Mouse (Mus musculus) MEL (cell line): ENCODE measurements around the gene Zfp335. TPM values are rescaled to one million over a fixed set of nuclear protein-coding genes. Genes with fewer than 3 reads are reported as not detected.

ENCODE experiments used
- DNase-seq: peaks from one replicate; pipeline ENCODE4 v3.0.0; 2011; ENCODE audit warnings: low read depth, low spot score
- H3K27ac ChIP-seq: 2 replicates; pipeline ENCODE4 v1.5.1; 2012; ENCODE audit warnings: low read depth, mild to moderate bottlenecking, control low read depth, low read length, moderate library complexity; ENCODE audit not compliant: control insufficient read depth
- H3K27me3 ChIP-seq, 2 experiments: fragments of 150-350 bp in 1 of 2; sonication (generic) in 1 of 2; 2 replicates each; pipeline ENCODE4 v1.6.1; 2012; ENCODE audit warnings: low read length in 2 of 2, mild to moderate bottlenecking in 2 of 2, improper control_type of control experiment in 1 of 2, moderate library complexity in 1 of 2; ENCODE audit not compliant: insufficient read depth in 2 of 2, control insufficient read depth in 1 of 2
- H3K36me3 ChIP-seq, 2 experiments: 2 replicates each; pipeline ENCODE4 v1.6.1; 2012 to 2014; ENCODE audit warnings: low read length in 2 of 2, improper control_type of control experiment in 1 of 2, inconsistent platforms in 1 of 2, mild to moderate bottlenecking in 1 of 2; ENCODE audit not compliant: insufficient read depth in 2 of 2, control insufficient read depth in 1 of 2
- H3K4me1 ChIP-seq, 2 experiments: fragments of 150-350 bp in 1 of 2; sonication (generic) in 1 of 2; 2 replicates each; pipeline ENCODE4 v1.6.1; 2012; ENCODE audit warnings: low read length in 2 of 2, improper control_type of control experiment in 1 of 2, mild to moderate bottlenecking in 1 of 2; ENCODE audit not compliant: insufficient read depth in 2 of 2, control insufficient read depth in 1 of 2
- H3K4me3 ChIP-seq, 2 experiments: fragments of 150-350 bp in 1 of 2; sonication (generic) in 1 of 2; 2 replicates each; pipeline ENCODE4 v1.5.1; 2012; ENCODE audit warnings: low read depth in 2 of 2, low read length in 2 of 2, mild to moderate bottlenecking in 2 of 2, moderate library complexity in 2 of 2, control low read depth in 1 of 2, improper control_type of control experiment in 1 of 2; ENCODE audit not compliant: control insufficient read depth in 1 of 2, insufficient read depth in 1 of 2
- H3K79me2 ChIP-seq: 2 replicates; pipeline ENCODE4 v1.6.1; 2012; ENCODE audit warnings: mild to moderate bottlenecking, low read length, moderate library complexity; ENCODE audit not compliant: control insufficient read depth, poor library complexity, insufficient read depth
- H3K9ac ChIP-seq: 2 replicates; pipeline ENCODE4 v1.6.1; 2012; ENCODE audit warnings: low read depth, mild to moderate bottlenecking, control low read depth, low read length, moderate library complexity; ENCODE audit not compliant: control insufficient read depth, poor library complexity, severe bottlenecking
- H3K9me3 ChIP-seq: fragments of 150-350 bp; sonication (generic); replicated peaks from 2 replicates; pipeline ENCODE4 v1.6.1; 2012; ENCODE audit warnings: mild to moderate bottlenecking, low read length, improper control_type of control experiment, moderate library complexity; ENCODE audit not compliant: insufficient read depth
- BHLHE40 ChIP-seq: IDR thresholded peaks from 2 replicates; pipeline ENCODE4 v1.6.1; 2012; ENCODE audit warnings: low read depth, mild to moderate bottlenecking, inconsistent platforms, low read length, improper control_type of control experiment, borderline replicate concordance
- CHD1 ChIP-seq: IDR thresholded peaks from 2 replicates; pipeline ENCODE4 v1.6.1; 2012; ENCODE audit warnings: low read depth, mild to moderate bottlenecking, inconsistent platforms, low read length, improper control_type of control experiment
- CTCF ChIP-seq, 3 experiments: IDR thresholded peaks in 2 of 3; conservative IDR thresholded peaks in 1 of 3; 2 replicates each; pipeline ENCODE4 v1.5.1; 2011 to 2012; ENCODE audit warnings: low read length in 3 of 3, low read depth in 2 of 3, mild to moderate bottlenecking in 2 of 3, improper control_type of control experiment in 1 of 3, inconsistent platforms in 1 of 3, mixed read lengths in 1 of 3, moderate library complexity in 1 of 3; ENCODE audit not compliant: control insufficient read depth in 1 of 3, insufficient read depth in 1 of 3, poor library complexity in 1 of 3, severe bottlenecking in 1 of 3
- E2F4 ChIP-seq: IDR thresholded peaks from 2 replicates; pipeline ENCODE4 v1.6.1; 2011; ENCODE audit warnings: low read depth, low read length, improper control_type of control experiment, borderline replicate concordance
- JUND ChIP-seq: IDR thresholded peaks from 2 replicates; pipeline ENCODE4 v1.6.1; 2011; ENCODE audit warnings: low read depth, mild to moderate bottlenecking, improper control_type of control experiment, low read length
- KAT2A ChIP-seq: conservative IDR thresholded peaks from 2 replicates; pipeline ENCODE4 v1.6.1; 2012; ENCODE audit warnings: low read depth, low read length, improper control_type of control experiment, inconsistent platforms
- MAFK ChIP-seq: IDR thresholded peaks from 2 replicates; pipeline ENCODE4 v1.6.1; 2011; ENCODE audit warnings: low read depth, mild to moderate bottlenecking, low read length, improper control_type of control experiment, borderline replicate concordance
- MEF2A ChIP-seq: IDR thresholded peaks from 2 replicates; pipeline ENCODE4 v1.6.1; 2014; ENCODE audit warnings: low read depth, mild to moderate bottlenecking, inconsistent platforms, low read length, improper control_type of control experiment; ENCODE audit not compliant: poor library complexity, insufficient replicate concordance, severe bottlenecking; ENCODE audit errors: extremely low read depth
- MYB ChIP-seq: IDR thresholded peaks from 2 replicates; pipeline ENCODE4 v1.6.1; 2011; ENCODE audit warnings: mild to moderate bottlenecking, low read depth, low read length, improper control_type of control experiment
- POLR2A ChIP-seq, 2 experiments: IDR thresholded peaks; 2 replicates each; pipeline ENCODE4 v1.6.1; 2011 to 2012; ENCODE audit warnings: low read length in 2 of 2, mild to moderate bottlenecking in 2 of 2, control low read depth in 1 of 2, improper control_type of control experiment in 1 of 2, low read depth in 1 of 2, moderate library complexity in 1 of 2; ENCODE audit not compliant: control insufficient read depth in 1 of 2, insufficient read depth in 1 of 2, poor library complexity in 1 of 2
- POLR2AphosphoS2 ChIP-seq: IDR thresholded peaks from 2 replicates; pipeline ENCODE4 v1.6.1; 2011; ENCODE audit warnings: low read length, improper control_type of control experiment
- RCOR1 ChIP-seq: IDR thresholded peaks from 2 replicates; pipeline ENCODE4 v1.6.1; 2012; ENCODE audit warnings: low read depth, mild to moderate bottlenecking, inconsistent platforms, low read length, improper control_type of control experiment
- SIN3A ChIP-seq: IDR thresholded peaks from 2 replicates; pipeline ENCODE4 v1.6.1; 2012; ENCODE audit warnings: low read length, improper control_type of control experiment, inconsistent platforms
- SMC3 ChIP-seq: IDR thresholded peaks from 2 replicates; pipeline ENCODE4 v1.6.1; 2011; ENCODE audit warnings: low read depth, low read length, improper control_type of control experiment
- USF1 ChIP-seq: IDR thresholded peaks from 2 replicates; pipeline ENCODE4 v1.6.1; 2014; ENCODE audit warnings: low read depth, mild to moderate bottlenecking, inconsistent platforms, low read length, improper control_type of control experiment, moderate library complexity
- USF2 ChIP-seq, 2 experiments: IDR thresholded peaks; 2 replicates each; pipeline ENCODE4 v1.6.1; 2011 to 2012; ENCODE audit warnings: improper control_type of control experiment in 2 of 2, low read length in 2 of 2, borderline replicate concordance in 1 of 2, inconsistent platforms in 1 of 2, low read depth in 1 of 2, mild to moderate bottlenecking in 1 of 2; ENCODE audit not compliant: insufficient read depth in 1 of 2
- ZMIZ1 ChIP-seq: IDR thresholded peaks from 2 replicates; pipeline ENCODE4 v1.6.1; 2012; ENCODE audit warnings: low read depth, mild to moderate bottlenecking, inconsistent platforms, low read length, improper control_type of control experiment, moderate library complexity
- polyA plus RNA-seq, 2 experiments: library from polyadenylated mRNA; stranded (reverse) in 1 of 2; unstranded in 1 of 2; fragments of >175 nt in 1 of 2; fragments of >200 nt in 1 of 2; gene quantifications; 2 replicates each; pipeline versions ENCODE4 v1.2.1 to v1.2.4; 2012; ENCODE audit warnings: low replicate concordance in 2 of 2, low read depth in 1 of 2; ENCODE audit not compliant: insufficient read length in 2 of 2, insufficient read depth in 1 of 2, missing spikeins in 1 of 2
- total RNA-seq: library from RNA; depleted of rRNA; stranded (reverse); fragments of 300-350 nt; gene quantifications from 2 replicates; pipeline ENCODE4 v1.2.3, GENCODE M21; 2012

The Zfp335 gene
- total and polyA plus RNA-seq, 3 experiments: 12.6 to 24.1 TPM; not detected in 1

DNA sequence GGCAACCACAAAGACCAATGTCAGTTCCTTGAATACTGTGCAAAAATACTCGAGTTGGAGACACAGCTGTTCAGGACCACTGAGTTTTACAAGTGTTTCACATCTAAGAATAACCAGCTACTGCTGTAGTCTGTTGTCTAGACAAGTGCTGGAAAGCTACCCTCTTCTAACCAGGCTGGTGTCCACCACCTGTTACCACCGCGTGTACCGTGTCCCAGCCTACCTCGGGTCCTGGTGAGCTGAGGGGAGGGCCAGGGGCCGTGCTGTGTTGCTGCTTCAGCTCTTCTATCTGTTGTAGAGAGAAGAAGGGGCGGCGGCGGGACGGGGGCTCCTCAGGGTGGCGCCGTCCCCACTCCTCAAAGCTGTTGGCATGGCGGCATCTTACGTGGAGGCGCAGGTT lies 12.5 kb downstream of the Zfp335 start:
- Histone ChIP-seq H3K9ac (no peak overlapping the region), H3K27me3 (no peaks in the 10 kb centered on the region), H3K27ac (no peak overlapping the region), H3K4me1 (no peaks in the 10 kb centered on the region), H3K36me3 (peaks cover 0 to 5% of the 10 kb centered on the region in 2 experiments; a peak in 1 of 4 replicates), H3K9me3 (no peaks in the 10 kb centered on the region), H3K4me3 (no peak overlapping the region), H3K79me2 (no peaks in the 10 kb centered on the region)
- DNase-seq: no peak
- no peak for TF ChIP-seq BHLHE40
- TF ChIP-seq JUND: no peak
- no peak for TF ChIP-seq MAFK
- no peak for TF ChIP-seq MYB
- no peak for TF ChIP-seq USF2 (IDR thresholded peaks at IDR 0.05; ENCODE audit: borderline replicate concordance in 1 of 2, insufficient read depth in 1 of 2, low read depth in 1 of 2, low read length in 2 of 2)
- TF ChIP-seq KAT2A: no peak
- TF ChIP-seq E2F4: no peak
- TF ChIP-seq SMC3: no peak
- no peak for TF ChIP-seq POLR2AphosphoS2
- TF ChIP-seq POLR2A (IDR thresholded peaks at IDR 0.05; ENCODE audit: control insufficient read depth in 1 of 2, insufficient read depth in 1 of 2, low read depth in 1 of 2, low read length in 2 of 2, poor library complexity in 1 of 2): no peak
- no peak for TF ChIP-seq MEF2A

DNA sequence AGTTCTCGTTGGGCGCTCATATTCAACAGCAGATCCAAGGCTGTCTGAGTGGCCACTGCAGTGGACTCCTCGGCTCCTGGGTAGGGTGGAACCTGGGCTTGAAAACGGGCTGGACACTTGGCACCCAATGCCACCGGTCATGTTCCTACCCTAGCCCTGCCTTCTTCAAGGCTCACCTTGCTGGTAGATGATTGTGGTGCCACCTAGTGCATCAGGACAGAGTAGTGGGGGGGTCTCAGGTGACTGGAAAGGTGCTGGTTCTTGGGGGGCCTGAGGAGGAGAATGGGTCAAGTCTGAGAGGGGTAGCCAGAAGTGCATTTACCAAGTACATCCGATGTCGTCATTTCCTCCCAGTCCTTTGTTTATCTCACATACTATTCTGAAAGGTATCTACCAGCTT lies 13.5 kb downstream of the Zfp335 start:
- H3K36me3 ChIP-seq: peaks cover 0 to 5% of the 10 kb centered on the region in 2 experiments; a peak in 1 of 4 replicates
- H3K27me3 ChIP-seq: no peaks in the 10 kb centered on the region
- no peaks in the 10 kb centered on the region for H3K79me2 ChIP-seq
- H3K4me3 ChIP-seq: no peak overlapping the region
- TF ChIP-seq CTCF (IDR thresholded peaks at IDR 0.05 in 2 of 3, conservative IDR thresholded peaks at IDR 0.05 in 1 of 3; ENCODE audit: control insufficient read depth in 1 of 3, insufficient read depth in 1 of 3, low read depth in 2 of 3, low read length in 3 of 3, poor library complexity in 1 of 3, severe bottlenecking in 1 of 3): no peak
- TF ChIP-seq ZMIZ1: no peak
- TF ChIP-seq CHD1: no peak
- TF ChIP-seq USF1: no peak
- TF ChIP-seq KAT2A: no peak
- TF ChIP-seq SIN3A: no peak
- no peak for TF ChIP-seq RCOR1
- TF ChIP-seq POLR2A (IDR thresholded peaks at IDR 0.05; ENCODE audit: control insufficient read depth in 1 of 2, insufficient read depth in 1 of 2, low read depth in 1 of 2, low read length in 2 of 2, poor library complexity in 1 of 2): no peak
- no peak for DNase-seq
- H3K9me3 ChIP-seq: no peaks in the 10 kb centered on the region
- no peak overlapping the region for H3K27ac ChIP-seq
- H3K9ac ChIP-seq: no peak overlapping the region
- H3K4me1 ChIP-seq: no peaks in the 10 kb centered on the region
